Mouse (Mus musculus) CH12.LX (cell line): ENCODE measurements around the gene Elk3. TPM values are rescaled to one million over a fixed set of nuclear protein-coding genes. Genes with fewer than 3 reads are reported as not detected.

Experiments
- DNase-seq: peaks from one replicate; pipeline ENCODE4 v3.0.0-alpha.2; 2013; ENCODE audit errors: extremely low read depth
- H3K27ac ChIP-seq: 2 replicates; pipeline ENCODE4 v1.5.1; 2012; ENCODE audit warnings: low read depth, mild to moderate bottlenecking, control low read depth, moderate library complexity; ENCODE audit not compliant: insufficient read depth
- H3K27me3 ChIP-seq: replicated peaks from 2 replicates; pipeline ENCODE3; 2012; ENCODE audit warnings: inconsistent platforms
- H3K36me3 ChIP-seq, 2 experiments: replicated peaks in 1 of 2; 2 replicates each; pipeline versions ENCODE3 to v1.6.1; 2012; ENCODE audit warnings: inconsistent platforms in 1 of 2, low read length in 1 of 2, mild to moderate bottlenecking in 1 of 2, mixed read lengths in 1 of 2, moderate library complexity in 1 of 2; ENCODE audit not compliant: control insufficient read depth in 1 of 2, insufficient read depth in 1 of 2
- H3K4me1 ChIP-seq, 2 experiments: 2 replicates each; pipeline ENCODE4 v1.6.1; 2012; ENCODE audit warnings: inconsistent platforms in 1 of 2, moderate library complexity in 1 of 2; ENCODE audit not compliant: insufficient read depth in 2 of 2, control insufficient read depth in 1 of 2
- H3K4me2 ChIP-seq: 2 replicates; pipeline ENCODE4 v1.6.1; 2012; ENCODE audit warnings: low read depth, mild to moderate bottlenecking, control low read depth; ENCODE audit not compliant: poor library complexity, insufficient read depth, severe bottlenecking
- H3K4me3 ChIP-seq, 3 experiments: fragments of 150-350 bp in 1 of 3; sonication (generic) in 1 of 3; replicated peaks in 1 of 3; 2 replicates each; pipeline versions ENCODE3 to v1.5.1; 2011 to 2012; ENCODE audit warnings: low read depth in 2 of 3, low read length in 2 of 3, mild to moderate bottlenecking in 2 of 3, moderate library complexity in 2 of 3, control low read depth in 1 of 3, improper control_type of control experiment in 1 of 3, inconsistent platforms in 1 of 3, mixed read lengths in 1 of 3; ENCODE audit not compliant: poor library complexity in 1 of 3
- H3K79me2 ChIP-seq: replicated peaks from 2 replicates; pipeline ENCODE4 v1.6.1; 2012; ENCODE audit warnings: mild to moderate bottlenecking, moderate library complexity; ENCODE audit not compliant: control insufficient read depth, poor library complexity, insufficient read depth, severe bottlenecking; ENCODE audit errors: extremely low read depth
- H3K9ac ChIP-seq: 2 replicates; pipeline ENCODE4 v1.6.1; 2012; ENCODE audit warnings: low read depth, mild to moderate bottlenecking, control low read depth, moderate library complexity; ENCODE audit not compliant: insufficient read depth
- H3K9me3 ChIP-seq: replicated peaks from 2 replicates; pipeline ENCODE3; 2012; ENCODE audit warnings: low read length, inconsistent platforms, mixed read lengths
- ELF1 ChIP-seq: IDR thresholded peaks from 2 replicates; pipeline ENCODE4 v1.6.1; 2014; ENCODE audit warnings: low read depth, mild to moderate bottlenecking, inconsistent platforms, low read length, improper control_type of control experiment
- EP300 ChIP-seq: IDR thresholded peaks from 2 replicates; pipeline ENCODE4 v1.6.1; 2011; ENCODE audit warnings: low read length, improper control_type of control experiment
- ETS1 ChIP-seq: conservative IDR thresholded peaks from 2 replicates; pipeline ENCODE4 v1.6.1; 2012; ENCODE audit warnings: low read depth, mild to moderate bottlenecking, inconsistent platforms, low read length, improper control_type of control experiment, moderate library complexity
- HCFC1 ChIP-seq: IDR thresholded peaks from 2 replicates; pipeline ENCODE4 v1.6.1; 2012; ENCODE audit warnings: low read depth, mild to moderate bottlenecking, inconsistent platforms, low read length, improper control_type of control experiment
- IRF4 ChIP-seq: IDR thresholded peaks from 2 replicates; pipeline ENCODE4 v1.6.1; 2014; ENCODE audit warnings: low read depth, mild to moderate bottlenecking, inconsistent platforms, low read length, improper control_type of control experiment
- KAT2A ChIP-seq: IDR thresholded peaks from 2 replicates; pipeline ENCODE4 v1.6.1; 2012; ENCODE audit warnings: low read length, improper control_type of control experiment, inconsistent platforms; ENCODE audit not compliant: insufficient replicate concordance
- PAX5 ChIP-seq: IDR thresholded peaks from 2 replicates; pipeline ENCODE4 v1.6.1; 2012; ENCODE audit warnings: low read length, inconsistent platforms, mixed read lengths
- POLR2AphosphoS2 ChIP-seq: IDR thresholded peaks from 2 replicates; pipeline ENCODE4 v1.6.1; 2011; ENCODE audit warnings: low read depth, low read length, improper control_type of control experiment
- RAD21 ChIP-seq: IDR thresholded peaks from 2 replicates; pipeline ENCODE4 v1.6.1; 2011; ENCODE audit warnings: low read depth, mild to moderate bottlenecking, low read length, improper control_type of control experiment, moderate library complexity
- RCOR1 ChIP-seq: conservative IDR thresholded peaks from 2 replicates; pipeline ENCODE4 v1.6.1; 2012; ENCODE audit warnings: low read depth, mild to moderate bottlenecking, inconsistent platforms, low read length, improper control_type of control experiment
- SIN3A ChIP-seq: IDR thresholded peaks from 2 replicates; pipeline ENCODE4 v1.6.1; 2012; ENCODE audit warnings: low read length, improper control_type of control experiment, inconsistent platforms
- SMC3 ChIP-seq: IDR thresholded peaks from 2 replicates; pipeline ENCODE4 v1.6.1; 2011; ENCODE audit warnings: low read depth, low read length, improper control_type of control experiment
- TBP ChIP-seq: conservative IDR thresholded peaks from 2 replicates; pipeline ENCODE4 v1.6.1; 2011; ENCODE audit warnings: low read depth, low read length, improper control_type of control experiment
- TCF12 ChIP-seq: IDR thresholded peaks from 2 replicates; pipeline ENCODE4 v1.6.1; 2014; ENCODE audit warnings: low read depth, mild to moderate bottlenecking, inconsistent platforms, low read length, improper control_type of control experiment
- USF1 ChIP-seq: IDR thresholded peaks from 2 replicates; pipeline ENCODE4 v1.6.1; 2014; ENCODE audit warnings: low read depth, mild to moderate bottlenecking, inconsistent platforms, low read length, improper control_type of control experiment
- ZC3H11A ChIP-seq: IDR thresholded peaks from 2 replicates; pipeline ENCODE4 v1.6.1; 2012; ENCODE audit warnings: low read depth, mild to moderate bottlenecking, inconsistent platforms, low read length, improper control_type of control experiment
- ZKSCAN1 ChIP-seq: IDR thresholded peaks from 2 replicates; pipeline ENCODE4 v1.6.1; 2012; ENCODE audit warnings: low read depth, inconsistent platforms, low read length, improper control_type of control experiment, borderline replicate concordance
- ZNF384 ChIP-seq: IDR thresholded peaks from 2 replicates; pipeline ENCODE4 v1.6.1; 2012; ENCODE audit warnings: low read depth, low read length, improper control_type of control experiment, inconsistent platforms
- dilution Hi-C: fragments of 300-500 bp; cut with MboI; formaldehyde crosslinking; loops from 2 replicates; pipeline ENCODE4 v1.14.3; 2020; ENCODE audit warnings: low sequenced_read_pairs; ENCODE audit not compliant: extremely low pct_unique_long_range_greater_than_20kb, extremely low pct_ligation_motif_present
- in situ Hi-C: fragments of 300-500 bp; cut with MboI; formaldehyde crosslinking; loops from 3 replicates; pipeline ENCODE4 v1.14.3; 2019; ENCODE audit warnings: low sequenced_read_pairs, low pct_ligation_motif_present, low pct_unique_long_range_greater_than_20kb, mixed read lengths
- polyA plus RNA-seq: library from polyadenylated mRNA; unstranded; fragments of >175 nt; gene quantifications from 2 replicates; pipeline ENCODE4 v1.2.1, GENCODE M21; 2012; ENCODE audit warnings: low read depth; ENCODE audit not compliant: insufficient read length
- total RNA-seq, 2 experiments: library from RNA; depleted of rRNA; stranded (reverse); fragments of 300-350 nt in 1 of 2; fragments of >200 nt in 1 of 2; gene quantifications; 2 replicates each; pipeline ENCODE4 v1.2.3; 2012 to 2014

Gene Elk3
- total and polyA plus RNA-seq, 3 experiments, result 20.1 to 37.0 (median 25.8) TPM

GRCm38 (mm10) chr10:93234692-93235091 lies 76.2 kb downstream of the Elk3 start:
- Histone ChIP-seq H3K27me3 (no peaks in the 10 kb centered on the region), H3K9me3 (no peaks in the 10 kb centered on the region), H3K27ac (no peak overlapping the region), H3K4me1 (no peaks in the 10 kb centered on the region), H3K36me3 (peaks cover 57 to 90% of the 10 kb centered on the region in 2 experiments), H3K79me2 (no peaks in the 10 kb centered on the region), H3K4me2 (no peak overlapping the region), H3K9ac (no peak overlapping the region), H3K4me3 (no peak overlapping the region)
- dilution Hi-C loops (no loop called here), in situ Hi-C loops (no loop called here)
- DNase-seq, result no peak
- no peak for TF ChIP-seq ZKSCAN1
- no peak for TF ChIP-seq PAX5
- no peak for TF ChIP-seq SMC3
- no peak for TF ChIP-seq HCFC1
- no peak for TF ChIP-seq EP300
- TF ChIP-seq RCOR1, result no peak
- no peak for TF ChIP-seq TBP
- TF ChIP-seq RAD21, result no peak
- no peak for TF ChIP-seq ZC3H11A
- no peak for TF ChIP-seq IRF4
- no peak for TF ChIP-seq KAT2A
- TF ChIP-seq POLR2AphosphoS2, result no peak
- no peak for TF ChIP-seq ZNF384
- TF ChIP-seq SIN3A, result no peak
- TF ChIP-seq ELF1, result no peak
- TF ChIP-seq ETS1, result no peak

- dilution Hi-C loops, result no loop called here
- H3K9me3 ChIP-seq, result no peaks in the 10 kb centered on the region
- H3K27me3 ChIP-seq, result no peaks in the 10 kb centered on the region
- H3K9ac ChIP-seq, result no peak overlapping the region
- no peak overlapping the region for H3K27ac ChIP-seq
- H3K36me3 ChIP-seq, result peaks cover 53 to 88% of the 10 kb centered on the region in 2 experiments
- in situ Hi-C loops, result no loop called here
- no peak overlapping the region for H3K4me3 ChIP-seq
- H3K79me2 ChIP-seq, result no peaks in the 10 kb centered on the region
- TF ChIP-seq ETS1, result no peak
- TF ChIP-seq USF1, result no peak
- no peak for TF ChIP-seq ELF1
- TF ChIP-seq ZC3H11A, result no peak
- no peak for TF ChIP-seq TCF12
- no peak for TF ChIP-seq TBP
- TF ChIP-seq RCOR1, result no peak
- no peak overlapping the region for H3K4me2 ChIP-seq
- DNase-seq, result no peak
- H3K4me1 ChIP-seq, result no peaks in the 10 kb centered on the region
Measured at GRCm38 (mm10) chr10:93233665-93234194, 77.2 kb downstream of the Elk3 start.
